Mouse (Mus musculus) brain, embryonic 14.5 days (tissue): Measurements from ENCODE around the gene Rtkn2.

Experiments used
- CTCF ChIP-seq: fragments of 200-500 bp; IDR thresholded peaks from 2 replicates; pipeline ENCODE4 v1.5.1; 2012; ENCODE audit warnings: inconsistent platforms, mild to moderate bottlenecking, moderate library complexity, borderline replicate concordance; ENCODE audit not compliant: insufficient read depth, insufficient read length; ENCODE audit errors: extremely low read depth
- POLR2A ChIP-seq: fragments of 200-500 bp; IDR thresholded peaks from 2 replicates; pipeline ENCODE4 v1.6.1; 2012; ENCODE audit warnings: mild to moderate bottlenecking, inconsistent platforms, borderline replicate concordance; ENCODE audit not compliant: poor library complexity, insufficient read depth, insufficient read length, severe bottlenecking; ENCODE audit errors: extremely low read depth

- TF ChIP-seq CTCF (no peak), POLR2A (no peak)
These were observed 127.1 kb downstream of the Rtkn2 start for GRCm38 (mm10) chr10:68106351-68106950.
